In genomic region chr4:86030208-86030607, GRCm38 (mm10) we compare ENCODE assay signal across 16 mouse cellular contexts.
DNase-seq lines count a peak whose midpoint lies in the region; ATAC-seq and TF ChIP-seq lines count a peak whose summit lies in the region.
"Had no signal": no experiment of that assay in that cellular context is flagged by ENCODE, and none has a peak within 500 bp of the region (broad histone marks: within the 10 kb centered on the region; RNA-seq: fewer than 3 reads in every experiment).

No protein-coding gene starts in this region.

- H3K4me3 ChIP-seq in forebrain, embryonic 11.5 days (ENCODE audit: low read depth, low read length) = no peak overlapping the region
- no peak overlapping the region for H3K4me3 ChIP-seq in forebrain, postnatal 0 days (ENCODE audit: low read depth, low read length)
- no peak overlapping the region for H3K4me3 ChIP-seq in liver, adult 2 months (ENCODE audit: insufficient read depth, low read depth, low read length)
- H3K4me3 ChIP-seq: erythroblast, embryonic 14.5 days; heart, embryonic 10.5 days; limb, embryonic 12.5 days; midbrain, embryonic 12.5 days had no signal

- H3K79me2 ChIP-seq in liver, adult 2 months (ENCODE audit: control insufficient read depth, insufficient read depth, low read length) = no peaks in the 10 kb centered on the region

- TF ChIP-seq POLR2A in liver, adult 2 months (IDR thresholded peaks at IDR 0.05; ENCODE audit: extremely low read depth, insufficient read depth, low read length) = no peak

- no peak overlapping the region for H3K4me2 ChIP-seq in forebrain, embryonic 11.5 days (ENCODE audit: low read depth, low read length, severe bottlenecking)
- no peak overlapping the region for H3K4me2 ChIP-seq in forebrain, postnatal 0 days (ENCODE audit: low read depth)
- H3K4me2 ChIP-seq: limb, embryonic 12.5 days had no signal

- H3K36me3 ChIP-seq in forebrain, embryonic 11.5 days (ENCODE audit: control insufficient read depth, insufficient read depth, low read length) = no peaks in the 10 kb centered on the region
- H3K36me3 ChIP-seq in forebrain, postnatal 0 days (ENCODE audit: insufficient read depth) = no peaks in the 10 kb centered on the region
- no peaks in the 10 kb centered on the region for H3K36me3 ChIP-seq in liver, adult 2 months (ENCODE audit: control insufficient read depth, insufficient read depth, low read length)
- H3K36me3 ChIP-seq: heart, embryonic 10.5 days; limb, embryonic 12.5 days; midbrain, embryonic 12.5 days had no signal

- WGBS in forebrain, embryonic 11.5 days = 61% methylated on average over 3 of the region's 3 CpGs
- WGBS in forebrain, postnatal 0 days = 36% methylated on average over 3 of the region's 3 CpGs
- WGBS in liver, adult 2 months = 18% methylated on average over 3 of the region's 3 CpGs

- no peak overlapping the region for H3K27ac ChIP-seq in forebrain, embryonic 11.5 days (ENCODE audit: low read depth, low read length)
- H3K27ac ChIP-seq in forebrain, postnatal 0 days (ENCODE audit: low read depth, low read length) = no peak overlapping the region
- H3K27ac ChIP-seq in liver, adult 2 months (replicated peaks; ENCODE audit: insufficient read depth, low read depth, low read length) = peak overlapping the region; percentile 35; the same call in 1 of the 2 replicates
- H3K27ac ChIP-seq: heart, embryonic 10.5 days; limb, embryonic 12.5 days; midbrain, embryonic 12.5 days had no signal

- peaks cover 2% of the 10 kb centered on the region for H3K4me1 ChIP-seq in forebrain, embryonic 11.5 days (replicated peaks; ENCODE audit: control insufficient read depth, insufficient read depth, low read length)
- H3K4me1 ChIP-seq in forebrain, postnatal 0 days (ENCODE audit: insufficient read depth) = no peaks in the 10 kb centered on the region; the same call in 1 of the 2 replicates
- 0 out of 2 replicates have a peak, but pooled peaks cover 5% of the 10 kb centered on the region for H3K4me1 ChIP-seq in liver, adult 2 months (ENCODE audit: control insufficient read depth, insufficient read depth, low read length)
- H3K4me1 ChIP-seq: heart, embryonic 10.5 days had no signal

- peak; percentile 7; the same call in 1 of the 2 replicates for ATAC-seq in forebrain, embryonic 11.5 days (replicated peaks; ENCODE audit: low FRiP score)
- ATAC-seq in forebrain, postnatal 0 days = no peak
- ATAC-seq: inflammation-experienced regulatory T-cells, adult 6 months had no signal

- no peak for DNase-seq in forebrain, embryonic 11.5 days (ENCODE audit: low spot score)
- DNase-seq in forebrain, postnatal 0 days = no peak
- peak; percentile 90 for DNase-seq in liver, adult 2 months (ENCODE audit: extremely low read depth, low read depth, low spot score)
- DNase-seq in liver = no peak
- peak; percentile 45 for DNase-seq in lung, postnatal 10 days
- DNase-seq in layer of hippocampus, postnatal 10 days (ENCODE audit: low spot score in 2 of 2) = no peak
- no peak for DNase-seq in kidney, postnatal 14 days
- DNase-seq: cerebellum, adult 18-20 months; heart, postnatal 4 days; right cerebral cortex, postnatal 14 days; thymus, postnatal 25 days had no signal

- H3K9me3 ChIP-seq in forebrain, embryonic 11.5 days (ENCODE audit: control insufficient read depth, low read length) = no peaks in the 10 kb centered on the region
- no peaks in the 10 kb centered on the region for H3K9me3 ChIP-seq in forebrain, postnatal 0 days (ENCODE audit: low read length)
- H3K9me3 ChIP-seq: heart, embryonic 10.5 days; limb, embryonic 12.5 days; midbrain, embryonic 12.5 days had no signal

- no peaks in the 10 kb centered on the region for H3K27me3 ChIP-seq in forebrain, embryonic 11.5 days (ENCODE audit: control insufficient read depth, insufficient read depth, low read length)
- H3K27me3 ChIP-seq in forebrain, postnatal 0 days (ENCODE audit: insufficient read depth, low read length) = no peaks in the 10 kb centered on the region
- no peaks in the 10 kb centered on the region for H3K27me3 ChIP-seq in liver, adult 2 months (ENCODE audit: control insufficient read depth, insufficient read depth, low read length)
- H3K27me3 ChIP-seq: limb, embryonic 12.5 days; midbrain, embryonic 12.5 days had no signal

- TF ChIP-seq CTCF in forebrain, postnatal 0 days (IDR thresholded peaks at IDR 0.05; ENCODE audit: low read depth) = no peak
- no peak for TF ChIP-seq CTCF in liver, adult 2 months (IDR thresholded peaks at IDR 0.05; ENCODE audit: low read depth, low read length)

- no peak overlapping the region for H3K9ac ChIP-seq in forebrain, embryonic 11.5 days (ENCODE audit: low read length)
- no peak overlapping the region for H3K9ac ChIP-seq in forebrain, postnatal 0 days
- H3K9ac ChIP-seq in liver, adult 2 months (ENCODE audit: low read depth, low read length) = no peak overlapping the region
- H3K9ac ChIP-seq: limb, embryonic 12.5 days; midbrain, embryonic 12.5 days had no signal

Comparison
In these comparisons a context has a peak if more than half of its experiments do, and no peak if none do; other contexts are left out.
1. DNase-seq: peak in liver, adult 2 months (single experiment) and lung, postnatal 10 days (single experiment); none in forebrain, embryonic 11.5 days (single experiment), forebrain, postnatal 0 days (single experiment), liver (single experiment), layer of hippocampus, postnatal 10 days (0 of 2) and kidney, postnatal 14 days (single experiment).